Mouse (Mus musculus) hindbrain, embryonic 14.5 days (tissue): ENCODE measurements around the gene Itpk1. TPM values are rescaled to one million over a fixed set of nuclear protein-coding genes. Genes with fewer than 3 reads are reported as not detected.

Experiments used
- ATAC-seq: fragments of 200-750 bp; cut with Nextera tagmentation; 2 replicates; pipeline ENCODE4 v1.8.0; 2017; ENCODE audit warnings: moderate number of reproducible peaks, mild to moderate bottlenecking, moderate TSS enrichment, moderate library complexity; ENCODE audit not compliant: low FRiP score
- DNase-seq: peaks from one replicate; pipeline ENCODE4 v3.0.0-alpha.2; 2015; ENCODE audit warnings: low spot score
- H3K27ac ChIP-seq: fragments of 300-500 bp; sonication (generic); 2 replicates; pipeline ENCODE4 v1.5.1; 2014; ENCODE audit warnings: mild to moderate bottlenecking, moderate library complexity
- H3K27me3 ChIP-seq: fragments of 300-500 bp; sonication (generic); 2 replicates; pipeline ENCODE4 v1.6.1; 2014; ENCODE audit warnings: mild to moderate bottlenecking, low read length, mixed read lengths; ENCODE audit not compliant: control insufficient read depth, insufficient read depth
- H3K36me3 ChIP-seq: fragments of 300-500 bp; sonication (generic); replicated peaks from 2 replicates; pipeline ENCODE4 v1.6.1; 2014; ENCODE audit not compliant: control insufficient read depth, insufficient read depth
- H3K4me1 ChIP-seq: fragments of 300-500 bp; sonication (generic); replicated peaks from 2 replicates; pipeline ENCODE4 v1.6.1; 2014; ENCODE audit warnings: antibody characterized with exemption, low read length, mixed read lengths; ENCODE audit not compliant: control insufficient read depth, insufficient read depth
- H3K4me2 ChIP-seq: fragments of 300-500 bp; sonication (generic); replicated peaks from 2 replicates; pipeline ENCODE4 v1.6.1; 2014; ENCODE audit warnings: mild to moderate bottlenecking, moderate library complexity
- H3K4me3 ChIP-seq: fragments of 300-500 bp; sonication (generic); replicated peaks from 2 replicates; pipeline ENCODE4 v1.5.1; 2014; ENCODE audit warnings: mild to moderate bottlenecking, low read length
- H3K9ac ChIP-seq: fragments of 300-500 bp; sonication (generic); 2 replicates; pipeline ENCODE4 v1.6.1; 2014
- H3K9me3 ChIP-seq: fragments of 300-500 bp; sonication (generic); 2 replicates; pipeline ENCODE4 v1.6.1; 2016; ENCODE audit warnings: low read length; ENCODE audit not compliant: control insufficient read depth
- WGBS: fragments of 180-500 bp; shearing (Covaris S2); extraction: QIAGEN DNeasy Blood & Tissue Kit; methylation state at CpG from one replicate; pipeline ENCODE4 v1.1.7; 2014; 5-methylcytosine and 5-hydroxymethylcytosine counted together
- polyA plus RNA-seq: library from polyadenylated mRNA; unstranded; fragments of >200 nt; fragmentation: Nextera tagmentation; extraction: Ambion mirVana; gene quantifications from 2 replicates; pipeline ENCODE4 v1.2.1, GENCODE M21; 2014

Itpk1 gene
- polyA plus RNA-seq, 1 experiment from 2014 or later: 31.6 TPM

DNA sequence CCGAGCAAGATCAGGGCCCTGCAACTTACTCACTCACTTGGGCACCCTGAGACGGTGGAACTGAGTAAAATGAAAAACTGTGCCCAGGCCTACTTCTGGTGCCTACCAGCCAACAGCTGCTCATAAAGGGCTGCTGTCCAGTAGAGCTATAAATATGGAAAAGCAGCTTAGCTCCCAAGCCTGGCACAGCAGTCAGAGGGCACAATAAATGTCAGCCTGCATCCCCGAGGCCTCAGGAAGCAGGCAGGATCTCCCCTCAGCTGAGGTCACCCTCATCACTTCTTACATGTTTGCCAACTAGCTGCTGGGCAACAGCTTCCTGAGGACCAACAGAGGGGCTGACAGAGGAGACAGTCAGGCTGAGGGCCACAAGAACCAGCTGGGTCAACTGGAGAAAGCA lies 27.6 kb downstream of the Itpk1 start:
- 77% methylated on average over 3 of the region's 3 CpGs for WGBS

DNA sequence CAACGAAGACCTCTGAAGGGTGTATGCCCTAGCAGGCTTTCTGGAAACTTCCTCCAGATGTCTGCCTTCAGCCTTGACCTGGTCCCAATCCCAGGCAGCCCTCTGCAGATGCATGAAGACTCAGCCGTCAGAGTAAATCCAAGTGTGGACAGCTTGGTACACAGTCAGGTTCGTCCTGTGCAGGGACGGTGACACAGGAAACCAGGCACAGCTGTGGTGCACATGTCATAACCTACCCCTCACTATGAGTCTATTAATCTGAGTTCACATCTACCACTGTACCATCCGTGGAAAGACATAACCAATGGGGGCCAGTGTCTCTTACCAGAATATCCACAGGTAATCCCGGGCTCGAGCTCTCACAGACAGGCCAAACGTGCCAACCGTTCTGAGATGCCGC lies 30.2 kb downstream of the Itpk1 start:
- no peak overlapping the region for H3K4me3 ChIP-seq
- H3K4me2 ChIP-seq: no peak overlapping the region
- DNase-seq (no peak), ATAC-seq (no peak)
- H3K9ac ChIP-seq: no peak overlapping the region
- H3K4me1 ChIP-seq: peaks cover 13% of the 10 kb centered on the region; the same call in 1 of the 2 replicates
- no peak overlapping the region for H3K27ac ChIP-seq
- H3K9me3 ChIP-seq: no peaks in the 10 kb centered on the region
- H3K36me3 ChIP-seq: 0 out of 2 replicates have a peak, but pooled peaks cover 8% of the 10 kb centered on the region
- 92% methylated on average over 10 of the region's 10 CpGs for WGBS
- H3K27me3 ChIP-seq: no peaks in the 10 kb centered on the region

More for the DNA sequence above, 27.6 kb downstream of the Itpk1 start:
- Histone ChIP-seq H3K9ac (no peak overlapping the region), H3K36me3 (0 out of 2 replicates have a peak, but pooled peaks cover 8% of the 10 kb centered on the region), H3K27me3 (no peaks in the 10 kb centered on the region), H3K4me1 (0 out of 2 replicates have a peak, but pooled peaks cover 9% of the 10 kb centered on the region), H3K4me3 (no peak overlapping the region), H3K9me3 (no peaks in the 10 kb centered on the region), H3K27ac (no peak overlapping the region), H3K4me2 (no peak overlapping the region)
- ATAC-seq: no peak
- no peak for DNase-seq

DNA sequence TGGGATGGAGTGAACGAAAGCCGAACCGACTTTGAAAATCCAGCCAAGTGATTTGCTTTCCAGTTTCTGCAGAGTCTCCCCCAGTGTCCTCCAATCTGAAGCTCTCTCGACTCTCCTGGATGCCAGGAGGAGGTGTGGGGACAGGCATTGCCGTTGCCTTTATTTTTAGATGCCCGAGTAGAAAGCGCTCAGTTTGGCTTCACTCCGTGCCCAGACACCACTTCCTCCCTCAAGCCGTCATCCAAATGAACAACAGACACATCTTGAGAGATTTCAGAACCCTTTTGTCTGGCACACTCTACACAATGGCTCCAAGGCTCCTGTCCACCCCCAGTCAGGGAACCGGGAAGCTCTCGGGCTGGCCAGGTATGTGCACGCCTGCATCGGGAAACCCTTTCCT lies 30.6 kb downstream of the Itpk1 start:
- H3K36me3 ChIP-seq: 0 out of 2 replicates have a peak, but pooled peaks cover 8% of the 10 kb centered on the region
- 95% methylated on average over 13 of the region's 13 CpGs for WGBS

DNA sequence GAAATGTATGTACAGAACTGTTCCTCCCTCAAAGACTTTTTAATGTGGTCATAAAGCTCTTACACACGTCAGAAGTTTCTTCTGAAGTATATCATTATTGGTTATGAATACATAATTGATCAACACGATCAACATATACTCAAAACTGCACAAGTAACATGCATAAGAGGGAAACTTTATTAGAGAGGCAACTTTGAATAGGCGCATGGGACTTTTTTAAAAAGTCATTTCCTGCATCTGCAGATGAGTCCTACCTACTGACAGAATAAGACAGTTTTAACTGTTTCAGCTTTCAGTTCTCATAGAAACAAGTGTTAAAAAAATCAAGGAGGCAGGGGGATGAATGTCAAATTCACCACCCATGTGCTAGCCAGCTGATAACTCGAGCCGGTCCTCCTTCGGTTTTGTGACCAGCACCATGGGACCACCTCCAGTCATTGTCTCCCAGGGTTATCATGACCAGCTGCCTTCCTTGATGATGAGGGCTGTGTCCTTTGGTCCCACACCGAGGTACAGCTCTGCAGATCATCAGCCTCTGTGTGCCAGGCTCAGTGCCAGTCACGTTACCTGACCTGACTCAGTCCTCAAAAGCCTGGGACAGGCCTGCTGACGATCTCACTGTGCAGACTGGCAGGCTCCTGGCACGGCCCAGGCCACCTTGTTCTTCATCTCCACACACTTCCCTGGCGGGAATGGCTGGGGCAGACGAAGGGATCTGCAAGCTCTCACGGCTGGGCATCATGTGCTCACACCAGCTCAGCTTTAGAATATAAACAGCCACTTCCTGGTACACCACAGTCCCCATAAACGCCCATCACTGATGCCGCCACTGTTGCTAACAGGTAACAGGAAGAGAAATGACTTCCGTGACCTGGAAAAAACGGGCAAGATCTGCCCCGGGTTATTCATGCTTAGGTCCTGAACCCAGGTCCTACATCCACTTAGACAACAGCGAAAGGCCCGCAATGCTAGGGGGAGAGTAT lies 31.6 kb downstream of the Itpk1 start:
- Histone ChIP-seq H3K27ac (no peak overlapping the region), H3K27me3 (no peaks in the 10 kb centered on the region), H3K4me3 (no peak overlapping the region), H3K36me3 (0 out of 2 replicates have a peak, but pooled peaks cover 8% of the 10 kb centered on the region), H3K9me3 (no peaks in the 10 kb centered on the region), H3K9ac (no peak overlapping the region), H3K4me2 (no peak overlapping the region), H3K4me1 (peaks cover 4% of the 10 kb centered on the region; the same call in 1 of the 2 replicates)
- ATAC-seq: no peak
- no peak for DNase-seq
- WGBS: 89% methylated on average over 20 of the region's 20 CpGs

More for the DNA sequence above, 30.6 kb downstream of the Itpk1 start:
- H3K9ac ChIP-seq: no peak overlapping the region
- no peak for ATAC-seq
- H3K27me3 ChIP-seq: no peaks in the 10 kb centered on the region
- no peak overlapping the region for H3K4me3 ChIP-seq
- no peaks in the 10 kb centered on the region for H3K9me3 ChIP-seq
- no peak overlapping the region for H3K27ac ChIP-seq
- H3K4me1 ChIP-seq: peaks cover 8% of the 10 kb centered on the region; the same call in 1 of the 2 replicates
- DNase-seq: no peak
- H3K4me2 ChIP-seq: no peak overlapping the region

DNA sequence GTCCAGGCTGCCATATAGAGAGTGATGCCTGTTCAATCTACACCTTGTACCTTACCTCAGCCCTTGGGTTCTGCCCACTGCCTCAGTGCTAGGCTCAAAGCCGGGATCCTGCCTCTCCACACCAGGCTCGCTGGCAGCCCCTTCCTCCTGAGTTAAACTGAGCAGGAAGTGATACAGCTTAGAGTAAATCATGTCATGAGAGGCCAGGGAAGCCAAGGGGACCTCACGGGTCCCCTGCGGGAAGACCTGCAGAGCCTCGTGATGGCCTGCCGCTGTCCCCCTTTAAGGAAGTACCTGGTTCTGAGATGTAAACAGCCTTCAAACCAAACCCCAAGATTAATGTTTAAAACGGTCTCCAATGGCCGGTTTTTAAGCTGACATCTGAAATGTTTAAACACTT lies 32.6 kb downstream of the Itpk1 start:
- 89% methylated on average over 8 of the region's 8 CpGs for WGBS
- no peak overlapping the region for H3K27ac ChIP-seq
- H3K4me3 ChIP-seq: no peak overlapping the region
- H3K4me1 ChIP-seq: peaks cover 4% of the 10 kb centered on the region; the same call in 1 of the 2 replicates
- H3K36me3 ChIP-seq: 0 out of 2 replicates have a peak, but pooled peaks cover 8% of the 10 kb centered on the region
- DNase-seq (no peak), ATAC-seq (no peak)
- H3K9me3 ChIP-seq: no peaks in the 10 kb centered on the region
- H3K4me2 ChIP-seq: no peak overlapping the region
- H3K9ac ChIP-seq: no peak overlapping the region
- no peaks in the 10 kb centered on the region for H3K27me3 ChIP-seq

DNA sequence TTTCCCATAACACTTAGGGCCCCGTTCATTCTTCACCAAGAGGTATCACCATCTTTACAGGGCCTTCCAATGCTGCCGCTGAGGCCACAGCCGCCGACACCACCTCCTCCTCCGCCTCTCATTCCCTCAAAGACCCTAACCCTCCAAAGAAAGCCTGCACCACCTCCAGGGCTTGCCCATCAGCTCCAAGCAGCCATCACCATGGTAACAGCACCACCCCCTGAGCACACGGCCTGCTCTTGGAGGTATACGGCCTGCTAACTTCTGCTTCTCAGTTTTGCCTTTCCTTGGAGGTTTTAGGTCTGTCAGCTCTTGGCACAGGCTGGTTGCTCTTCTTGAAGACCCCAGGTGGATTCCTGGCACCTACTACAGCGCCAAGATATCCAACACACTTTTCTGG lies 33.9 kb downstream of the Itpk1 start:
- no peak for DNase-seq
- ATAC-seq: no peak

DNA sequence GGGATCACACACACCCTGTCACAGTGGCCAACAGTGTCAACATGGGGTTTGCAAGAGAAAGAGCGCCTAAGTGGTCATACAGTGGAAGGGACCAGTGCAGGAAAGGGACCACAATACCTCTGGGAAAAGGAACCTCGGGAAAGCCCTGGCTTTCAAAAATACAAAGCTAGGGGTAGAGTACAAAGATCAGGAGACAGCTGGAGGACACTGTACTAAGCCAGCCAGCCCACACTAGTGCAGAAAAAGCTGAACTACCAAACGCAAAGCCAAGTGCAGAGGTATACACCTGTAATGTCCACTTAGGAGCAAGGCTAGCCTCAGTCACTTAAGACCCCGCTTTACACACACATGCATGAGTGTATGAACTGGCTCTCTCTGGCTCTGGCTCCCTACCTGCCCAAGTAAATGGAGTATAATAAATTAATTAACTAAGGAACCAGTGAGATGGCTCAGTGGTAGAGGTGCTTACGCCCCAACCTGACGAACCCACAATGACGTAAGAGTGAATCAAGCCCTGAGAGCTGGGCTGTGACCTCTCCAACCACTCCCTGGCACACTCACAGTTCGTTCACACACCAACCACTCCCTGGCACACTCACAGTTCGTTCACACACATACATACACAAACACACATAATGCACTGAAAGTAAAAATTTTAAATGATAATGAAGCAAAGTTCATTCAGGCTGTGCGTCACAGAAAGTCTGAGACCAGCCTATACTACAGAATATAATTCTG lies 39.1 kb downstream of the Itpk1 start:
- ATAC-seq: no peak
- 92% methylated on average over 10 of the region's 10 CpGs for WGBS
- no peak for DNase-seq

More for the DNA sequence above, 33.9 kb downstream of the Itpk1 start:
- Histone ChIP-seq H3K36me3 (0 out of 2 replicates have a peak, but pooled peaks cover 8% of the 10 kb centered on the region), H3K4me3 (no peak overlapping the region), H3K9ac (no peak overlapping the region), H3K27me3 (no peaks in the 10 kb centered on the region), H3K27ac (no peak overlapping the region), H3K4me2 (no peak overlapping the region), H3K4me1 (peaks cover 4% of the 10 kb centered on the region; the same call in 1 of the 2 replicates), H3K9me3 (no peaks in the 10 kb centered on the region)
- 22% methylated on average over 8 of the region's 8 CpGs for whole genome bisulfite sequencing

DNA sequence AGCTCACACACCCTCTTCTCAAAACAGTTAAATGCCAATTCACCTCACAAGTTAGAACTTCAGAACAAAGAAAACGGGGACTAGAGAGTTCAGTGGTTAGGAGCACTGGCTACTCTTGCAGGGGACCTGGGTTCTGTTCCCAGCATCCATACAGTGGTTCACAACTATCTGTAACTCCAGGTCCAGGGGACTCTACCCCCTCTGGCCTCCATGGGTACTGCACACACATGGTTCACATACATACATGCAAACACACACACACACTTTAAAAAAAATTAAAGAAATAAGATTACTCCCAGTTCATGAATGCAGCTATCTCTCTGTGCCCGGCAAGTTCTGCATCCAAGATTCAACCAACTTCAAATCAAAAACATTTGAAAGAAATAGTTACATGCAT lies 40.7 kb downstream of the Itpk1 start:
- no peak overlapping the region for H3K27ac ChIP-seq
- DNase-seq: no peak
- H3K4me2 ChIP-seq: no peak overlapping the region
- H3K4me3 ChIP-seq: no peak overlapping the region
- no peaks in the 10 kb centered on the region for H3K9me3 ChIP-seq
- WGBS: 96% methylated on average over 2 of the region's 2 CpGs
- no peak for ATAC-seq
- H3K9ac ChIP-seq: no peak overlapping the region
- no peaks in the 10 kb centered on the region for H3K4me1 ChIP-seq
- no peaks in the 10 kb centered on the region for H3K27me3 ChIP-seq
- H3K36me3 ChIP-seq: no peaks in the 10 kb centered on the region

More for the DNA sequence above, 39.1 kb downstream of the Itpk1 start:
- H3K4me1 ChIP-seq: peaks cover under 1% of the 10 kb centered on the region; the same call in 1 of the 2 replicates
- no peak overlapping the region for H3K9ac ChIP-seq
- H3K36me3 ChIP-seq: no peaks in the 10 kb centered on the region
- H3K27me3 ChIP-seq: no peaks in the 10 kb centered on the region
- no peak overlapping the region for H3K27ac ChIP-seq
- H3K4me2 ChIP-seq: no peak overlapping the region
- H3K9me3 ChIP-seq: no peaks in the 10 kb centered on the region
- no peak overlapping the region for H3K4me3 ChIP-seq
